Mouse (Mus musculus) embryonic facial prominence, embryonic 14.5 days (tissue): ENCODE measurements at regions not wholly inside any gene's neighbourhood (a gene's known extent, or its start where the extent isn't known, plus 50 kb on each side); places are given as distances from the start of the nearest gene placed in this dataset.

ENCODE experiments used
- ATAC-seq: fragments of 200-750 bp; cut with Nextera tagmentation; 2 replicates; pipeline ENCODE4 v1.8.0; 2017; ENCODE audit warnings: low read depth, moderate number of reproducible peaks, moderate TSS enrichment
- DNase-seq: peaks from one replicate; pipeline ENCODE4 v3.0.0-alpha.2; 2015; ENCODE audit warnings: low spot score
- H3K27ac ChIP-seq: fragments of 300-500 bp; sonication (generic); replicated peaks from 2 replicates; pipeline ENCODE4 v1.5.1; 2014; ENCODE audit warnings: low read depth, mild to moderate bottlenecking, low read length, moderate library complexity
- H3K27me3 ChIP-seq: fragments of 300-500 bp; sonication (generic); replicated peaks from 2 replicates; pipeline ENCODE4 v1.6.1; 2014; ENCODE audit warnings: low read length; ENCODE audit not compliant: control insufficient read depth, insufficient read depth
- H3K36me3 ChIP-seq: fragments of 300-500 bp; sonication (generic); 2 replicates; pipeline ENCODE4 v1.6.1; 2014; ENCODE audit warnings: low read length, mixed read lengths; ENCODE audit not compliant: control insufficient read depth, insufficient read depth
- H3K4me1 ChIP-seq: fragments of 300-500 bp; sonication (generic); 2 replicates; pipeline ENCODE4 v1.6.1; 2014; ENCODE audit warnings: antibody characterized with exemption, low read length; ENCODE audit not compliant: control insufficient read depth, insufficient read depth
- H3K4me2 ChIP-seq: fragments of 300-500 bp; sonication (generic); 2 replicates; pipeline ENCODE4 v1.6.1; 2014; ENCODE audit warnings: low read depth, mild to moderate bottlenecking, low read length, moderate library complexity, mixed read lengths
- H3K4me3 ChIP-seq: fragments of 300-500 bp; sonication (generic); 2 replicates; pipeline ENCODE4 v1.5.1; 2014; ENCODE audit warnings: low read depth, mild to moderate bottlenecking, low read length
- H3K9ac ChIP-seq: fragments of 300-500 bp; sonication (generic); 2 replicates; pipeline ENCODE4 v1.6.1; 2014; ENCODE audit warnings: low read depth, mild to moderate bottlenecking, low read length, moderate library complexity, mixed read lengths
- H3K9me3 ChIP-seq: fragments of 300-500 bp; sonication (generic); 2 replicates; pipeline ENCODE4 v1.6.1; 2016; ENCODE audit warnings: low read length; ENCODE audit not compliant: control insufficient read depth
- WGBS: fragments of 180-500 bp; shearing (Covaris S2); extraction: QIAGEN DNeasy Blood & Tissue Kit; methylation state at CpG from one replicate; pipeline ENCODE4 v1.1.7; 2014; 5-methylcytosine and 5-hydroxymethylcytosine counted together

- Histone ChIP-seq H3K4me1 (peaks cover 3% of the 10 kb centered on the region; the same call in 1 of the 2 replicates), H3K27ac (no peak overlapping the region), H3K9me3 (no peaks in the 10 kb centered on the region), H3K27me3 (no peaks in the 10 kb centered on the region), H3K9ac (no peak overlapping the region), H3K4me3 (no peak overlapping the region), H3K4me2 (no peak overlapping the region), H3K36me3 (no peaks in the 10 kb centered on the region)
- ATAC-seq (no peak), DNase-seq (no peak)
- 48% methylated on average over 7 of the region's 7 CpGs for WGBS
Observed at GRCm38 (mm10) chr13:78937389-78938350, 738.1 kb upstream of the Nr2f1 start.

- H3K4me1 ChIP-seq: peaks cover 3% of the 10 kb centered on the region; the same call in 1 of the 2 replicates
- H3K4me3 ChIP-seq: no peak overlapping the region
- DNase-seq (peak; percentile 15), ATAC-seq (peak; percentile 37; the same call in 1 of the 2 replicates)
- no peaks in the 10 kb centered on the region for H3K27me3 ChIP-seq
- no peak overlapping the region for H3K9ac ChIP-seq
- no peaks in the 10 kb centered on the region for H3K9me3 ChIP-seq
- no peak overlapping the region for H3K27ac ChIP-seq
- no peak overlapping the region for H3K4me2 ChIP-seq
- 21% methylated on average over 3 of the region's 3 CpGs for WGBS
- H3K36me3 ChIP-seq: no peaks in the 10 kb centered on the region
Observed at GRCm38 (mm10) chr13:78935990-78936650, 736.6 kb upstream of the Nr2f1 start.

- ATAC-seq (no peak), DNase-seq (no peak)
- Histone ChIP-seq H3K27me3 (no peaks in the 10 kb centered on the region), H3K36me3 (no peaks in the 10 kb centered on the region), H3K9ac (no peak overlapping the region), H3K4me1 (no peaks in the 10 kb centered on the region), H3K4me2 (no peak overlapping the region), H3K4me3 (no peak overlapping the region), H3K27ac (no peak overlapping the region), H3K9me3 (no peaks in the 10 kb centered on the region)
- WGBS: 78% methylated on average over 1 of the region's 1 CpGs
Observed at GRCm38 (mm10) chr13:78928347-78928746, 728.8 kb upstream of the Nr2f1 start.

- Histone ChIP-seq H3K4me3 (no peak overlapping the region), H3K4me2 (no peak overlapping the region), H3K27ac (no peak overlapping the region), H3K4me1 (no peaks in the 10 kb centered on the region), H3K36me3 (no peaks in the 10 kb centered on the region), H3K9me3 (no peaks in the 10 kb centered on the region), H3K27me3 (no peaks in the 10 kb centered on the region), H3K9ac (no peak overlapping the region)
- ATAC-seq (no peak), DNase-seq (no peak)
- 59% methylated on average over 3 of the region's 3 CpGs for WGBS
Observed at GRCm38 (mm10) chr13:78920802-78921201, 721.2 kb upstream of the Nr2f1 start.

- Histone ChIP-seq H3K4me1 (no peaks in the 10 kb centered on the region), H3K4me3 (no peak overlapping the region), H3K9me3 (no peaks in the 10 kb centered on the region), H3K4me2 (no peak overlapping the region), H3K36me3 (no peaks in the 10 kb centered on the region), H3K9ac (no peak overlapping the region), H3K27me3 (no peaks in the 10 kb centered on the region), H3K27ac (no peak overlapping the region)
- ATAC-seq: no peak
- no peak for DNase-seq
- 34% methylated on average over 5 of the region's 5 CpGs for WGBS
Observed at GRCm38 (mm10) chr13:78909839-78910238, 710.3 kb upstream of the Nr2f1 start.

GRCm38 (mm10) chr13:78904102-78904501 is 704.5 kb upstream of the Nr2f1 start:
- Histone ChIP-seq H3K27ac (no peak overlapping the region), H3K9me3 (no peaks in the 10 kb centered on the region), H3K4me3 (no peak overlapping the region), H3K4me1 (no peaks in the 10 kb centered on the region), H3K9ac (no peak overlapping the region), H3K4me2 (no peak overlapping the region), H3K27me3 (no peaks in the 10 kb centered on the region), H3K36me3 (no peaks in the 10 kb centered on the region)
- DNase-seq (no peak), ATAC-seq (no peak)

- no peak for ATAC-seq
- no peaks in the 10 kb centered on the region for H3K27me3 ChIP-seq
- no peaks in the 10 kb centered on the region for H3K9me3 ChIP-seq
- no peaks in the 10 kb centered on the region for H3K4me1 ChIP-seq
- no peak overlapping the region for H3K4me3 ChIP-seq
- no peak overlapping the region for H3K4me2 ChIP-seq
- no peaks in the 10 kb centered on the region for H3K36me3 ChIP-seq
- WGBS: 64% methylated on average over 1 of the region's 1 CpGs
- no peak overlapping the region for H3K27ac ChIP-seq
- no peak overlapping the region for H3K9ac ChIP-seq
- DNase-seq: no peak
Observed at GRCm38 (mm10) chr13:78900693-78901092, 701.1 kb upstream of the Nr2f1 start.

- ATAC-seq (no peak), DNase-seq (no peak)
- Histone ChIP-seq H3K4me2 (no peak overlapping the region), H3K9me3 (no peaks in the 10 kb centered on the region), H3K27me3 (no peaks in the 10 kb centered on the region), H3K27ac (no peak overlapping the region), H3K4me3 (no peak overlapping the region), H3K9ac (no peak overlapping the region), H3K36me3 (no peaks in the 10 kb centered on the region), H3K4me1 (no peaks in the 10 kb centered on the region)
- WGBS: 89% methylated on average over 2 of the region's 2 CpGs
Observed at GRCm38 (mm10) chr13:78892252-78892651, 692.7 kb upstream of the Nr2f1 start.
